ENCODE assay signal across 9 mouse cellular contexts in the genomic region with DNA sequence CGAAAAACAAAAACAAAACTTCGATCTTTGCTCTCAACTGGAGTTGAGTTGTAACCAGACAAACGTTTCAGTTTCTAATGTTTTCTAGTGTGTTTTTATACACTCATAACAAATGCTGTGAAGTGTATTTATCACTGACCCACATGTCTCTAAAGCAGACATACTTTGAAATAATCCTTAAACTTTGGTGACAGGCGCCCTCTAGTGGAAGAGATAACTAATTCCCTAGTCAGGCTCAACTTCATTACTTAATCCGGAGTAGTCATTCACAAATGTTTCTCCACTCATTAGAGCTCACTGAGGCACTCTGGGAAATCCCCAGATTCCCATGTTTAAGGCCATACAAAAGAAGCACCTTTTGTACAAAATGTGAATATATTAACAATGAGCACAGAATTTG. TPM values are rescaled to one million over a fixed set of nuclear protein-coding genes. Genes with fewer than 3 reads are reported as not detected.
A peak's percentile ranks its signal among the peaks of the same experiment; 100 is the strongest.
DNase-seq lines count a peak whose midpoint lies in the region; ATAC-seq and TF ChIP-seq lines count a peak whose summit lies in the region.
"Had no signal": no experiment of that assay in that cellular context is flagged by ENCODE, and none has a peak within 500 bp of the region (broad histone marks: within the 10 kb centered on the region; RNA-seq: fewer than 3 reads in every experiment).

No protein-coding gene starts in this region.

- peak; percentile 79 for TF ChIP-seq RAD21 in CH12.LX (IDR thresholded peaks at IDR 0.05; ENCODE audit: low read depth, low read length)

- no peak overlapping the region for H3K9ac ChIP-seq in CH12.LX (ENCODE audit: insufficient read depth, low read depth)
- no peak overlapping the region for H3K9ac ChIP-seq in forebrain, embryonic 11.5 days (ENCODE audit: low read length)
- H3K9ac ChIP-seq in heart, embryonic 12.5 days: no peak overlapping the region
- H3K9ac ChIP-seq: embryonic facial prominence, embryonic 12.5 days had no signal

- no peak overlapping the region for H3K4me2 ChIP-seq in CH12.LX (ENCODE audit: insufficient read depth, low read depth, poor library complexity, severe bottlenecking)
- no peak overlapping the region for H3K4me2 ChIP-seq in forebrain, embryonic 11.5 days (ENCODE audit: low read depth, low read length, severe bottlenecking)
- no peak overlapping the region for H3K4me2 ChIP-seq in heart, embryonic 12.5 days
- H3K4me2 ChIP-seq: embryonic facial prominence, embryonic 12.5 days had no signal

- no peak for TF ChIP-seq POLR2A in CH12.LX (IDR thresholded peaks at IDR 0.05; ENCODE audit: low read depth, low read length)

- no peaks in the 10 kb centered on the region for H3K79me2 ChIP-seq in CH12.LX (replicated peaks; ENCODE audit: control insufficient read depth, extremely low read depth, insufficient read depth, poor library complexity, severe bottlenecking)

- no peak for ATAC-seq in forebrain, embryonic 11.5 days (replicated peaks; ENCODE audit: low FRiP score)
- no peak for ATAC-seq in heart, embryonic 12.5 days (ENCODE audit: insufficient number of reproducible peaks, low FRiP score)

- DNase-seq in adrenal gland, postnatal 14 days: peak; percentile 36
- no peak for DNase-seq in adrenal gland, adult 18-20 months (ENCODE audit: low spot score in 2 of 2)
- DNase-seq in kidney, postnatal 36 days: peak; percentile 41 to 60
- DNase-seq in kidney, adult 18-20 months: no peak
- peak; percentile 67 for DNase-seq in CH12.LX (ENCODE audit: extremely low read depth)
- DNase-seq in induced T-regulatory cell, adult 2 months (ENCODE audit: low read depth): peak; percentile 67
- DNase-seq in forebrain, embryonic 11.5 days (ENCODE audit: low spot score): no peak

- H3K27ac ChIP-seq in CH12.LX (ENCODE audit: insufficient read depth, low read depth): no peak overlapping the region
- no peak overlapping the region for H3K27ac ChIP-seq in forebrain, embryonic 11.5 days (ENCODE audit: low read depth, low read length)
- H3K27ac ChIP-seq in heart, embryonic 12.5 days (ENCODE audit: poor library complexity, severe bottlenecking): no peak overlapping the region
- H3K27ac ChIP-seq: embryonic facial prominence, embryonic 12.5 days had no signal

- peak; percentile 19 to 82; a peak in 2 of 4 replicates for TF ChIP-seq CTCF in CH12.LX (conservative IDR thresholded peaks at IDR 0.05 in 1 of 2, IDR thresholded peaks at IDR 0.05 in 1 of 2; ENCODE audit: low read depth in 2 of 2, low read length in 2 of 2)

- dilution Hi-C loops in CH12.LX (cut with MboI; ENCODE audit: extremely low pct_ligation_motif_present, extremely low pct_unique_long_range_greater_than_20kb, low sequenced_read_pairs): no loop called here

- no peaks in the 10 kb centered on the region for H3K27me3 ChIP-seq in CH12.LX (replicated peaks)
- H3K27me3 ChIP-seq in forebrain, embryonic 11.5 days (ENCODE audit: control insufficient read depth, insufficient read depth, low read length): peaks cover 23% of the 10 kb centered on the region
- peaks cover 18% of the 10 kb centered on the region for H3K27me3 ChIP-seq in heart, embryonic 12.5 days (replicated peaks)

- no peaks in the 10 kb centered on the region for H3K4me1 ChIP-seq in CH12.LX (ENCODE audit: control insufficient read depth in 1 of 2, insufficient read depth in 2 of 2)
- H3K4me1 ChIP-seq in forebrain, embryonic 11.5 days (replicated peaks; ENCODE audit: control insufficient read depth, insufficient read depth, low read length): peaks cover 7% of the 10 kb centered on the region; the same call in 1 of the 2 replicates
- peaks cover 15% of the 10 kb centered on the region; the same call in 1 of the 2 replicates for H3K4me1 ChIP-seq in heart, embryonic 12.5 days (replicated peaks)

- in situ Hi-C loops in CH12.LX (cut with MboI; ENCODE audit: low pct_ligation_motif_present, low pct_unique_long_range_greater_than_20kb, low sequenced_read_pairs): loop anchor here (10.0 kb wide), 2 partner anchors 668 to 958 kb away; no protein-coding TSS in a partner anchor

- no peak for TF ChIP-seq EP300 in CH12.LX (IDR thresholded peaks at IDR 0.05; ENCODE audit: low read length)

- 38% methylated on average over 5 of the region's 5 CpGs for WGBS in forebrain, embryonic 11.5 days
- 31% methylated on average over 5 of the region's 5 CpGs for WGBS in heart, embryonic 12.5 days

- peaks cover 4% of the 10 kb centered on the region for H3K9me3 ChIP-seq in CH12.LX (replicated peaks; ENCODE audit: low read length)
- no peaks in the 10 kb centered on the region for H3K9me3 ChIP-seq in forebrain, embryonic 11.5 days (ENCODE audit: control insufficient read depth, low read length)
- H3K9me3 ChIP-seq in heart, embryonic 12.5 days (replicated peaks): no peaks in the 10 kb centered on the region

- H3K4me3 ChIP-seq in CH12.LX (replicated peaks in 1 of 3; ENCODE audit: low read depth in 2 of 3, low read length in 2 of 3, poor library complexity in 1 of 3): no peak overlapping the region
- no peak overlapping the region for H3K4me3 ChIP-seq in forebrain, embryonic 11.5 days (ENCODE audit: low read depth, low read length)
- no peak overlapping the region for H3K4me3 ChIP-seq in heart, embryonic 12.5 days
- H3K4me3 ChIP-seq: embryonic facial prominence, embryonic 12.5 days had no signal

- H3K36me3 ChIP-seq in CH12.LX (replicated peaks in 1 of 2; ENCODE audit: control insufficient read depth in 1 of 2, insufficient read depth in 1 of 2, low read length in 1 of 2): no peaks in the 10 kb centered on the region
- H3K36me3 ChIP-seq in forebrain, embryonic 11.5 days (ENCODE audit: control insufficient read depth, insufficient read depth, low read length): no peaks in the 10 kb centered on the region
- H3K36me3 ChIP-seq in heart, embryonic 12.5 days: no peaks in the 10 kb centered on the region
- H3K36me3 ChIP-seq: embryonic facial prominence, embryonic 12.5 days had no signal

TF ChIP-seq in CH12.LX, 34 proteins besides CTCF, POLR2A, EP300 and RAD21:
- TF ChIP-seq MAFK (IDR thresholded peaks at IDR 0.05; ENCODE audit: insufficient replicate concordance, low read length) (no peak), ZMIZ1 (IDR thresholded peaks at IDR 0.05; ENCODE audit: low read depth, low read length) (no peak), SMC3 (IDR thresholded peaks at IDR 0.05; ENCODE audit: low read depth, low read length) (peak; percentile 59), POLR2AphosphoS2 (IDR thresholded peaks at IDR 0.05; ENCODE audit: low read depth, low read length) (no peak), NRF1 (IDR thresholded peaks at IDR 0.05; ENCODE audit: low read depth, low read length) (no peak), CHD1 (IDR thresholded peaks at IDR 0.05; ENCODE audit: low read depth, low read length) (no peak), MYC (IDR thresholded peaks at IDR 0.05; ENCODE audit: low read depth, low read length) (no peak)
TF ChIP-seq in CH12.LX: peak in this region for 1.

RNA-seq across cellular contexts. Expression of gene Col12a1, which starts 4.5 kb away (rescaled TPM):
- 28.3 and 29.5 TPM in 2 replicates for total RNA-seq in adrenal gland, postnatal 14 days (2021)
- 10 to 100 TPM; 10.9 to 11.0 TPM for total RNA-seq in adrenal gland, adult 18-20 months (2021)
- total RNA-seq in CH12.LX (2012; rRNA removed) (0.08 and 0.21 TPM in 2 replicates), CH12.LX (2014; rRNA removed) (0.24 and 0.46 TPM in 2 replicates)
- 0.07 and 0.41 TPM in 2 replicates for polyA plus RNA-seq in CH12.LX (2012; ENCODE audit: insufficient read length, low read depth)
- polyA plus RNA-seq in forebrain, embryonic 11.5 days (2014; fragmentation: Nextera tagmentation; extraction: Ambion mirVana): 12.1 and 12.5 TPM in 2 replicates
- polyA plus RNA-seq in heart, embryonic 12.5 days (2016; fragmentation: Nextera tagmentation; extraction: Ambion mirVana): 15.1 and 15.2 TPM in 2 replicates

RNA-seq across cellular contexts. Expression of gene Cox7a2, which starts 36.6 kb away (rescaled TPM):
- total RNA-seq in adrenal gland, postnatal 14 days (2021): 462 and 474 TPM in 2 replicates
- total RNA-seq in adrenal gland, adult 18-20 months (2021): 100 to 1,000 TPM; 332 to 555 TPM
- total RNA-seq in CH12.LX (2012; rRNA removed) (393 and 420 TPM in 2 replicates), CH12.LX (2014; rRNA removed) (597 and 606 TPM in 2 replicates)
- 258 and 307 TPM in 2 replicates for polyA plus RNA-seq in CH12.LX (2012; ENCODE audit: insufficient read length, low read depth)
- polyA plus RNA-seq in forebrain, embryonic 11.5 days (2014; fragmentation: Nextera tagmentation; extraction: Ambion mirVana): 531 and 572 TPM in 2 replicates
- polyA plus RNA-seq in heart, embryonic 12.5 days (2016; fragmentation: Nextera tagmentation; extraction: Ambion mirVana): 1,256 and 1,264 TPM in 2 replicates

Comparison
In these comparisons a context has a peak if more than half of its experiments do, and no peak if none do; other contexts are left out.
1. DNase-seq: peak in adrenal gland, postnatal 14 days (single experiment), kidney, postnatal 36 days (2 of 2), CH12.LX (single experiment) and induced T-regulatory cell, adult 2 months (single experiment); none in adrenal gland, adult 18-20 months (0 of 2), kidney, adult 18-20 months (single experiment) and forebrain, embryonic 11.5 days (single experiment).
2. RNA of gene Col12a1, which starts 4.5 kb away (total RNA-seq): 28.3 to 29.5 TPM in adrenal gland, postnatal 14 days and 10.9 to 11.0 TPM in adrenal gland, adult 18-20 months; 0.08 to 0.46 TPM in CH12.LX; every median in the first group is over 4 times any median in the second.